Mouse (Mus musculus): Measurements from ENCODE around the gene Slc25a17.

Gene Slc25a17

DNA sequence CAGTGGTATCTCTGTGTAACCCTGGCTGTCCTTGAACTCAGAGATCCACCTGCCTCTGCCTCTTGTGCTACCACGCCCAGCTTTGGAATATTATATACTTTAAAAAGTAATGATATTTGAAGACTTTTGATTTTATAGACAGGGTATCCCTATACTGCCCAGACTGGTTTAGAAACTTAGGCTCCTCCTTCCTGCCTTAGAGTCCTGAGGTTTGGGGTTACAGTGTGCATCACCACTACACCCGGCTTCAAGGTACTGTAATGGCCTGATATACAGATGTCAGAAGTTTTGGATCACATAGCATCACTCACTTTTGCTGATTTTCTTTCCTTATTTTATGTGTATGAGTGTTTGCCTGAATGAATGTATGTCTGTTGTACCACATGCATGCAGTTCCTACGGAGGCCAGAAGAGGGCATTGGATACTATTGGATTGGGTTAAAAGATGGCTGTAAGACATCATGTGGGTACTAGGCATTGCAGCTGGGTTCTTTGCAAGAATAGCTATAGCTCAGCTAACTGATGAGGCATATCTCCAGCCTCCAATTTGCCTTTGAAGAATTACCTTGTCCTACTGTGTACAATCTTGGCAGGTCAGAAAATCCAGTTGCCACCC, 5.4 kb downstream of the Slc25a17 start:
- peak; percentile 71 for DNase-seq (ENCODE audit: low read depth, low spot score)

DNA sequence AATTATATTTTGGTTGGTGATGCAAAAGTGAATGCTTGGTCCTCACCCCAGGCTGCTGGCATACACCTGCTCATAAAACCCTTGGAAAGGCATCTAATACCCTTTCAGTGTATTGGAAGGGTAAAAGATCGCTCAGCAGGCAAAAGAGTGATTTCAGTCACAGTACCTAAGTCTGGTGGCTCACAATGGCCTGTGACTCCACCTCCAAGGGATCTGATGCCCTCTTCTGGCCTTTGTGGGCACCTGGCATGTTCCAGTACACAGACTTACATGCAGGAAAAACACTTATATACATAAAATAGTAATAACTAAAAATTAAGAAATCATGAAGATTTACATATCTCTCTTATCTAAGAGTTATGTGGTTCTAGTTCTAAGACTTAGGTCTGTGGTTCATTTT, 8.0 kb downstream of the Slc25a17 start:
- no peak for DNase-seq (ENCODE audit: low read depth, low spot score)

DNA sequence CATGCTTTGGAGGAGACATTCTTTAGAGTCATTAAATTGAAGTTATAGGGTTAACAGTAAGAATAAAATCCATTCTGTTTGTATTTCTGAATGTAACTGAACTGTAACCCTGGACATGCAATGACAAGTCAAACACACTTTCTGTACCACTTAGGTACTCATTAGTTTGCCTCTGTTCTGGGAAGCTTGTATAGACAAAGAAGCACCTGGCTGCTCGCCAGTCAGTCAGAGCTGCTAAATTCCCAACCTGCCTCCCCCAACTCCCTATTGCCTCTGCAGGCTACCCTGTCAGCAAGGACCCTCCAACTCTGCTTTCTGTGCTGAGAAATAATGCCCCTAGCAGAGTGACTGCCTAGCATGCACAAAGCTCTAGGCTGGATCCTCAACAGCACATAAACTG, 10.2 kb downstream of the Slc25a17 start:
- DNase-seq (ENCODE audit: low read depth, low spot score) = no peak

DNA sequence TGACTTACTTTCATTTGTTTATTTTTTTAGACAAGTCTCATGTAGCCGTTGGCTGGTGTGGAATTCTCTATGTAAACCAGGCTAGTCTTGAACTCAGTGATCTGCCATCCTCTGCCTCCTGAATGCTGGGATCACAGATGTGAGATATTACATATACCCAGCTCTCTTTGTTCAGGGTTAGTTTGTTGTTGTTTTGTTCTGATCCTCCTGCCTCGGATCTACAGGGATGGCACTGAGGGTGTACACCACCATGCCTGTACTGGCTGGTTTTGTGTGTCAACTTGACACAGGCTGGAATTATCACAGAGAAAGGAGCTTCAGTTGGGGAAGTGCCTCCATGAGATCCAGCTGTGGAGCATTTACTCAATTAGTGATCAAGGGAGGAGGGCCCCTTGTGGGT, 12.2 kb downstream of the Slc25a17 start:
- no peak for DNase-seq (ENCODE audit: low read depth, low spot score)

DNA sequence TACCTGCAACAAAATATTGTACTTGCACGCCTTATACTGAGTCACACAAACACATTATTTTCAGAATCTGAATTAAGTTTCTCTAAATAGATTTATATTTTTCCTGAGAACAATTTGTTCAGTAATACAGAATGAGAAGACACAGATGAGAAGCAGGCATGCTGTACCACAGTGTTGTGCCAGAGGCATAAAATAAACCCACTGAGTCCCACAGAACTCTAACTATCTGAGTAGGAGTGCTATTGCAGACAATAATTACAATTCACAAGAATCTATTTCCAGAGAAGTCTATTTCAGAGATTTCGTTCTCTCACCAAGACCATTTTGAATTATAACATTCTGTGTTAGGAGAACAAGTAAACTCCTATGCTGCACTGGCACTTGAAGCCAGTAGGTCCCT, 13.1 kb downstream of the Slc25a17 start:
- DNase-seq (ENCODE audit: low read depth, low spot score) = no peak

DNA sequence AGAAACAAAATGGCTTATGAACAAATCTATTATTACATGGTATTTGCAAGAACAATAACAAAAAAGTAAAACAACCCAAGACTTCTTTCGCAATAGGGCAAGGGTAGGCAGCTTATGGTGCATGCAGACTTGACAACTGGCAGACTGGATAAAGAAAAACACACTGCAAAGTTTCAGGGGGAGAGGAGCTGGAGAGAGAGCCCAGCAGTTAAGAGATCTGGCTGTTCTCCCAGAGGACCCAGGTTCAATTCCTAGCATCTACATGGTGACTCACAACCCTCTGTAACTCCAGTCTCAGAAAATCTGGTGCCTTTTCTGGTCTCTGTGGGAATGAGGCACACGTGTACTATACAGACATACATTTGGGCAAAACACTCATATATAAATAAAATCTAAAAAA, 19.2 kb downstream of the Slc25a17 start:
- DNase-seq (ENCODE audit: low read depth, low spot score) = no peak

DNA sequence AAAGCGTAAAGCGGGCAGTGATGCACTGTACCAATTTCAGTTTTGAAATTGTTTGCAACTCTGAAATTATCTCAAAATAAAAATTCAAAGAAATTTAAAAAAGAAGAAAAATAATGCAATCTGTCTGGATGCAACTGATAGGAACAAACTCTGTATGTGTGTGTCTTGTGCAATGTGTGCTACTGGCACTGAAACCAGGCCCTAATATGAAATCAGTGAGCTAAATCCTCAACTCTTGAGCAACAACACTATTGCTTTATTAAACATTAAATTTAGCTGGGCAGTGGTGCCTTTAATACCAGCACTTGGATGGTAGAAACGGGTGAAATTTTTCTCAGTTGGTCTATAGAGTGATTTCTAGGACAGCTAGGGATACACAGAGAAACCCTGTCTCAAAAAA, 21.5 kb downstream of the Slc25a17 start:
- DNase-seq (ENCODE audit: low read depth, low spot score) = no peak

DNA sequence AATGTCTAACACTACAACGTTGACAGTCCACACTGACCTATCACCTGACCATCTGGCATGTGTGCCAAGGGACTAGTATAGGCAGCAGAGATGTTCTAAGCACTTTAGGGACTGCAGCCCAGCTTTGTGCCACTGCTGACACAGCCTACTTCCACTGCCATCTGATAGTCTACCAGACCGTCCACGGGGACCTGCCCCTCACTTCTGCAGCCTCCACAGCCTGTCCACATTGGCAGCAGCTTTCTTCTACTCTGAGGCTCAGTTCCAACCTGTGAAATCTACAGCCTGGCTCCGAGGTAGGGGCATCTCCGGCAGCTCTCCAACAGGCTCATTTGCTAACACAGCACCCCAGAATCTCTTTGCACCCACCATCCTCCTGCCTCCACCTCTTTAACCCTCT, 24.1 kb downstream of the Slc25a17 start:
- no peak for DNase-seq (ENCODE audit: low read depth, low spot score)

DNA sequence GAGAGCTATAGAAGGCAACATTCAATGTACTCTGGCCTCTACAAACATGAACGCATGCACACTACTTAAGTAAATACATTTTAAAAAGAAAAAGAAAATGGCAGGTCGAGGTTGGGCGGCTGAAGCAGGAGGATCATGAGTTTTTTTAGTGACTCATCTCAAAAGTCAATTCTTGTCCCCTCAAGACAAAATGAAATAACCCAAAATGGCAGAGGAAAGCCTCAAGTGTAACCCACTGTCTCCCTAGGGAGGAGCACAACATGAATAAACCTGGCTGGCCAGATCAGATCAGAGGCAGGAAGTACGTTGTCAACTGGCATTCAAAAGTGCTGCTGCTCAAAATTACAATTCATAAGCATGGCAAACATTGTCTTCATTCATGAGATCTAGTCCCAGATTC, 28.1 kb downstream of the Slc25a17 start:
- no peak for DNase-seq (ENCODE audit: low read depth, low spot score)

DNA sequence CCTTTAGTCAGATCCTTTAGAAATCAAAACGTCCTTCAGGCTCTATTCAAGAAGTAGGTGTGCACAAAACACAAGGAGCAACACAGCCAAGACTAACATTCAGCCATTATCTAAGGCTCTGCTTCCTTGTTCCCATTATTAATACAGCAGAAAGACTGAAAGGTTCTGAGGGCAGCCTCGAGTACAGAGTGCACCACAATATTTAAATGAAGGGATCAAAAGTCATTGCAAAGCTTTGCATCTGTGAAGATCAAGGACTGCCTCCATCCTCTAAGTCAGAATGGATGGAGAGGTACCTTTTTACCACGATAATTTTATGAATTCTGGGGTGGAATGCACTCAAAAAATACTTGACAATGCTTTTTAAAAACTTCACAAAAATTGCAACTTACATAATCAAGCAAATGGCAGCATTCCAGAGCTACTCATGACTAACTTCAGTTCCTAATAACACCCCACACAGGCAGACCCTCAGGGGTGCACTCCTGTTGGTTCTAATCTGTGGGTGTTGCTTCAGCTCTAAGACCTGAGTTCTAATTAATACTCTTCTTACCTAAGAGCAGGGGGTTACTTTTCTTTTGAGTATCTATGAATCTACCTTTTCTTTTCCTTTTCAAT, 29.7 kb downstream of the Slc25a17 start:
- DNase-seq (ENCODE audit: low read depth, low spot score) = no peak

DNA sequence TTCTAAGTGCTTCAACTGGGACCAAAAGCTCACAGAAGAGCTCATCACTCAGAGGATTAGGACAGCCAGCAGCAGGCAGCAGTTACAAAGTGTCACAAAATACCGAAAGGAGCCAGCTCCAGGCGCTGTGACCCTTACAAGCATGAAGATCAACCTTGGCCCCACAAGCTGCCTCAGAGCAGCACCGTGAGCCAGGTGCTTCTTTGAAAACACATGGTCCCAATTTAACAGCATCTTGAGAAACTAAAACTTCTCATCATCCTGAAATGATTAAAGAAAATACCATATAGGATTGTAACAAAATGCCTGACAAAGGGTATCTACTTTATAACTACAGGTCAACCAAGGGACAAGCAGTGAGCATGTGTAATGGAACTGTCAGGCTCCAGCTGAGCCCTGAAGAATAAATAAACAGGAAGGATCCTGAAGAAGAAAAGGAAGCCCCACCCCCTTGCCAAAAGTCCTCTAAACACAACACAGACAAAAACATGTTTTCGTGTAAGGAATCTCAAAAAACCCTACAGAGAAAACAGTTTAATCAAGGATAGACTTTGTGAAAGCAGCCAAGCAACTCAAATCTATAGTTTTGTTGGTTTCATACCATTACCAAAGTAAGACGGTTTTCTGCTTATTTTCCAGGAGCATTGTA, 30.8 kb downstream of the Slc25a17 start:
- DNase-seq (ENCODE audit: low read depth, low spot score) = no peak

DNA sequence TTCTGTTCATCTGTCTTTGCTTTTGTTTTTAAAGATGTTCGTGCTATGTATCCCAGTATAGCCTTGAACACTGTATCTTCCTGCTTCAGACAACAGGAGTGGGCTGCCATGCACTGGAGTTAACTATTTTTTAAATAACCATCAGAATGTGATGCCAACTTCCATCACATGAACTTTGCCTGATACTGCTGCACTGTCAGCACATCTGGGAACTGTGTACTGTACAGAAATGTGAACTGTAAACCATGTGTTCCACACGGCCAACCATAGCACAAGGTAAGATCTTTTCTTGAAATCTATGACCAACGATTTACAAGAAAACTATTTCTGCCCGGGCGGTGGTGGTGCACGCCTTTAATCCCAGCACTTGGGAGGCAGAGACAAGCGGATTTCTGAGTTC, 33.1 kb downstream of the Slc25a17 start:
- DNase-seq (ENCODE audit: low read depth, low spot score) = no peak

DNA sequence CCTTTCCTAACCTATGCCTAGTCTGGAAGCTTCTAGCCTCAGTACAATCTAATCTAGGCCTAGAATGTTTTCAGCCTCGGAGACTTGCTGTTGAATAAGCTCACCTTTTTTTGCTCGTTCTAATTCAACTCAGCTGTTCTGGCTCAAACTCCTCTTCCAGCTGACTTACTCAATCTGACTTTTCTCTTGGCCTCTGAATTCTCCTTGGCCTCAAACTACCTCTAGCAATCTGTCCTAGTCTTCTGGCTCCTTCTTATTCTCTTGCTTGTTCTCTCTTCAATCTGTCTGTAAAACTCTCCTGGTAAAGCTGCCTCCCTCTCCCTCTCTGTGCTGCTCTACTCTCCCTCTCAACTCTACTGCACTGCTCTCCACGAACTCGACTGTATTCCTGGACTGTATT, 35.6 kb downstream of the Slc25a17 start:
- no peak for DNase-seq (ENCODE audit: low read depth, low spot score)

DNA sequence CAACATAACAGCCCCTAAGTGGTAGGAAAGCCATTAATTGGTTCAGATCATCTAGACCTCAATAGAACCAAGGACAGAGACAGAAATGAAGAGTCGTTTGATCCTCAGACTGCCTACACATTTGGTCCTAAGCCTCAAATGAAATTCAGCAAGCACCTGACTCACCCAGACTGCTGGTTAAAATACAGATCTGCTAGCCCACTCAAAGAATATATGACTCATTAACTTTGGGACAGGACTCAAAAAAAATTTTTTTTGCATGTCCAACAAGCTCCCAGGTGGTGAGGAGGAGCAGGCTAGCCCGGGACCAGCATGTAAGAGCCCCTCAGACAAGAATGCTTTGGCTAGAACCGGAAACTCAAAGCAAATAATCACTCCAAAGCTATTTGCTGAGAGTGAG, 40.5 kb downstream of the Slc25a17 start:
- DNase-seq (ENCODE audit: low read depth, low spot score) = no peak

DNA sequence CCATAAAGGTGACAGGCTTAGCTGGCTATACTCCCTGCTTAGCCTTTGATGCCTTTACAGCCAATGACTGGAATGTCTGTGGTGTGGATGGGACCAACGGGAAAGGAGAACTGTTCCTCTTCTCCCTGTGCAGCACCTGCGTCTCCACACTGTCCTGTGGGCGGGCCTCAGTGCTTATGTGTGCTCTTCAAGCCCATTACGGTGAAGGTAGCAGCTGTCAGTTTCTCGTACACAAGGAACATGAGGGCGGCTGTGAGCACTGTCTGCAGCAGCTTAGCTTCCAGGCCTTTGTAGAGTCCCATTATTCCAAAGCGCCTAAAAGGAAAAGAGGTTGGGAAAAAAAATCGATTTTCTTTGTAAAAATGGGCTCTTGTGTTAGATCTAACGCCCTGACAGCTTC, 41.1 kb downstream of the Slc25a17 start:
- DNase-seq (ENCODE audit: low read depth, low spot score) = no peak

DNA sequence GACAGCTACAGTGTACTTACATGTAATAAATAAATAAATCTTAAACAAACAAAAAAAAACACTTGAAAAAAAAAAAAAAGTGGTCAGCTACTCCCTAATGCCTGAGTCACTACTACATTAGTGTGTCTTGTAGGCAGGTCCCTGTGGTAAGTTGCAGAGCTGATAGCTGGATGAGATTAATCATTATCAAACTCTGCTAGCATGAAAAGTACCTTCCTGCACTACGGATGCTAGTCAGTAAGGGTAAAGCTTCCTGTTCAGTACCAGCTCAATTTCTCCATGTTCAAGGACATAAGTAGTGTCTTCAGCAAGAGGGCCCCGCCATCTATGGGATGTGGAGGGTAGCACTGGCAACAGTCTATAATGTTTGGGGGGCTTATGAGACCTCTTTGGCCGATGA, 46.7 kb downstream of the Slc25a17 start:
- DNase-seq (ENCODE audit: low read depth, low spot score) = no peak

DNA sequence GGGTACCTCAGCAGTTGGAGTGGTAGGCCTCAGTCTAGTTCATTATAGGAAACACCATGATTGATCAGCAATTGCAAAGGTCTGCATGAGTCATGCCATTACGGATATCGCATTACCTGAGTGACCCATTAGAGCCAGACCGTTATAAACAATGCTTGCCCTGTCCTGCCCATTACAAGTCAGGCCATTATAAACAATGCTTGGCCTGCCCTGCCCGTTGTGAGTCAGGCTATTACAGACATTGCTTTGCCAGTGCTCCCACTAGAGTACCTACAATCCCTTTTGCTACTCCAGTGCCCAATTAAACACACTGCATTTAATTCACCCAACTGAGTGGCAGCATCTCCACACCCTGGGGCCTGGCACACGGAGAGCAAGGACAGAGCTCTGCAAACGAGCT, 49.6 kb downstream of the Slc25a17 start:
- DNase-seq (ENCODE audit: low read depth, low spot score) = no peak

DNA sequence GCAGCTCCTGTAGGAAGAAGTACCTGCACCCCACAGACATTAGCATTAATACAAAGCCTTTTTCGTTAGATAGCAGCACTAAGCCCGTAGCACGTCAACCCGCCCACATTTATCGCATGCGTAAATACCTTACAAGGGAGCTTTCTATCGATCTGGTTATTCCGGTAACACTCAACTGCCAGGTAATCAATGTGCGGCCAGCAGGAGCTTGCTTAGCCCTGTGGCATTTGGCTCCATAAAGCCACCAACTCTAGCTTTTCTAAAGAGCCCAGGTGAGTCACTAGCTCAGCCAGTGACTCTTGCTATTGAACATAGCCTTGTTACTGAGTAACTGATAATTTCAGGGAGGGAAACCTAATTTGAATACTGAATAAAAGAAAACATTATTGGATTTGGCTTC, 50.3 kb downstream of the Slc25a17 start:
- no peak for DNase-seq (ENCODE audit: low read depth, low spot score)

DNA sequence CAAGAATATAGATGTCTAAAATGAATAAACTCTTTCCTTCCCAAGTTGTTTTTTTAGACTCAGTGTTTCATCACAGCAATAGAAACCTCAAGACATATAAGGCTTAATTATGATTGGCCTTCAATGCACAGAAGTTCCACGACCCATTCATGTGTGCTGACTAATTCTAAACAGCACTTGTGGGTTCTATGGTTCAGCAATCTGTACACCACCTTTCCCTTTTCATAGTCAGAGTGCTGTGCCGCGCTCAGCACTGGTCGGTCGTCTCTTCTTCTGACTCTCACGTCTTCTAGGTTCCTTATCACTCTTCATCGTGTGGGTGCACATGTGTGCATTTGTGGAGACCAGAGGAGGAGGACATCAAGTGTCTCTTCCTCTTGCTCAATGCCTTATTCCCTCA, 52.6 kb downstream of the Slc25a17 start:
- no peak for DNase-seq (ENCODE audit: low read depth, low spot score)

DNA sequence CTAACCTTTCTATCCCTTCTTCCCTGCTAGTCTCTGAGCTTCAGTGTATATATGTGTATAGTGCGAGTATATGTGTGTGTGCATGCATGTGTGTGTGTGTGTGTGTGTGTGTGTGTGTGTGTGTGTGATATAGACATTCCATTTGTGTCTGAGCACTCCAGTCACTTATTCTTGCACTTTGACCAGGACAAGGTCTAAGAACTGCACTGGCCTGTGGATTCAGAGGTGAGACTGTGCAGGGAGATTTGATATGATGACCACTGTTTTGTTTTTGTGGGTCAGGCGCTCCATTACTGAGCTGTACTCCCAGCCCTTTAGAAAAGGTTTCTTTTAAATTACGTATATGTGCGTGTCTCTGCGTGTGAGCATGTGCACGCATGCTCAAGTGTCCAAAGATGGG, 54.1 kb downstream of the Slc25a17 start:
- DNase-seq (ENCODE audit: low read depth, low spot score) = no peak

DNA sequence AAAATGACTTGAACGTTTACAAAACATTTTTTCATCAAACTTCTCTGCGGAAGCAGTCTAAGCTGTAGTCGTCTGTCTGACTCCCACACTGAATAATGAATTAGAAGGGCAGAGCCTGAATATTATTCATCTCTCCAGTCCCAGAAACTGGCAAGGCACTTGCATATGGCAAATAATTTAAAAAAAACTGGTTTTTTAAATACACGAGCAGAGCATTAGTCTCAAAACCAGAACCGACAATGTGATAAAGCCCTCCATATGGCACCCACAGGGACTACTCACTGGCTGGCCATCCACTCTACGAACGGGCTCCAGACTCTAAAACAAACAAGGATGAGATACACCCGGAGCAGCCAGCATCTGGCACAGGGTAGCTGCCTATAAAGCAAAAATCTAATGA, 55.6 kb downstream of the Slc25a17 start:
- no peak for DNase-seq (ENCODE audit: low read depth, low spot score)

DNA sequence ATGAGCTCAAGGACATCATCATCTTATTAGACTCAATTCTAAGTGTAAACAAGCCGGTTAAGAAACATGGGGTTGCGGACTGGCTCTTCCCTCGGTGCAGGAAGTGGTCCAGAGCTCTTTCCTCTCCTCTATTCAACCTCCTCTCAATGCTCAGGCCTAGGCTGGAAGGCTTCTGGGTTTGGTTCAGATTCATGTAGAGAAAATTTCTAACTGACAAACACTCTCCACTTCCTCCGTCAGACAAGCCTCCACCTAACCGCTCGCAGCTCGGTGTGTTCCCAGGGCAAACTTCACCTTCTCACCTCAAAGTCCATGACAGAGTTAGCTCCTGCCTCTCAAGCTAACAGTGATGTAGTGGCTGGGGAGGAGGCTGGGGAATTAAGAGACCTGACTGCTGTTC, 56.6 kb downstream of the Slc25a17 start:
- DNase-seq (ENCODE audit: low read depth, low spot score) = no peak

DNA sequence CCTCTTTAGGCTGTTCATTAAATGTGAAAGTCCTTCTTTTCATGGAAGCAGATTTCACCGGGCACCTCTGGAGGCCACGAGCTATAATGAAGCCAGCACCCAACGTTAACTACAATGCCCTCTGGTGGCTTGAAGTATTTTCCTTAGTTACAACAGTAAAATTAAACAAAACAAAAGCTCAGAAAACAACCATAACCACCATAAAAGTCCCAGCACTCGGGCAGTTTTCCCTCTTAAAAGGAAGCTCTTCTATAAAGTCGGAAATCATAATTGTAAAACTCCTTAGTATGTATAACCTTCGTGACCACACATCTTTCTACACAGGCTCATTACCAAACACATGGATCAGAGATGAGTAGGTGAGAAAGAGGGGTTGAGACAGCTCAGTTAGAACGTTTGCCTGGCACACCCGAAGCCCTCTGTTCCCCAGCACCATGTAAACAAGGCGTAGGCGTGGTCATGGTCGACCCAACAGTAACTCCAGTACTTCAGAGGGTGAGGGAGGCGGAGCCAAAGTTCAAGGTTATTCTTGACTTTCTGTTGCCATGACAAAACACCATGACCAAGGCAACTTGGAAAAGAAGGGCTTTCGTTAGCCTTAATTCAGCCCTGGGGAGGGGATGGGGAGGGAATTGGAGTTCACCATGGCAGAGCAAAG, 58.3 kb downstream of the Slc25a17 start:
- DNase-seq (ENCODE audit: low read depth, low spot score) = peak; percentile 59
